Mouse (Mus musculus): ENCODE measurements around the gene Rps27rt. TPM values are rescaled to one million over a fixed set of nuclear protein-coding genes. Genes with fewer than 3 reads are reported as not detected.
"Not testable (repeated sequence)": the region's sequence is repeated elsewhere in the genome, so short reads cannot be mapped to it uniquely, and the experiment has no call there.

Rps27rt gene
- 10 to 100 TPM; 13.5 to 32.5 TPM for total RNA-seq (2021)
- long read RNA-seq, experiment 1, transcript Rps27rt-201 (1 exons, 374 nt) = major isoform, 27 of 27 reads
- long read RNA-seq, experiment 1, partial matches to known transcripts = 0 of 27 reads
- long read RNA-seq, experiment 1, other reads (novel, unspliced or antisense) = 0 of 27 reads
- long read RNA-seq, experiment 2, transcript Rps27rt-201 (1 exons, 374 nt) = major isoform, 40 of 40 reads
- long read RNA-seq, experiment 2, partial matches to known transcripts = 0 of 40 reads
- long read RNA-seq, experiment 2, other reads (novel, unspliced or antisense) = 0 of 40 reads

DNA sequence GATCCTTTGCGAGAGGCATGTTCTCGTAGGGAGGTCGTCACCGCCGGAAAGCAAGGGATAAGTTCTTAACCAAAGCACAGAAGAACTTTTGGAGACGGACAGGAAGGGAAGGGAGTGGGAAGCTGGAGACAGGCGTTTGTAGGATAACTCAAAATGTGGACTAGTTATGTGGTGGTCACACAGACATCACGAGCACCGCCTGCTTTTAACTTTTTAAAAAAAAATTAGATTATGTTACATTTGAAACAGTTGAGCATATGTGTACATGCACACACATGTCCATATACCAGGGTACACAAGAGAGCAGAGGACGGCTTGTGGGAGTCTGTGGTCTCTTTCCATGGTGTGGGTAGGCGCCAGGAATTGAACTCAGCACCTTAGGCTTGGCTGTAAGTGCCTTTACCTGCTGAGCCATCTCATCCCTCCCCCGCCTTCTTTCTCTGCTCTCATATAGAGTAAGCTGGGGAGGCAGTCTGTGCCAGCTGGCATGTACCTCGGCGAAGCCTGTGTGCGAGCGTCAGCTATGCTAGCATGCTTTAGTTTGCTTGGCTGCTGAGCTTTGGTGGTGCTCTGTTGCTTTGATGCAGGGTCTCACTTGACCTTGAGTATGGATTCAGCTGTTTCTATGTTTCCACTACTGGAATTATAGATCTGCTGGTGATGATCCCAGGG is at the start of gene Rps27rt:
Gene Rps27rt (minus strand): TSS at position 51 of the 672 bp plus-strand sequence.
- intact Hi-C loops (cut with DNase I) = no loop called here
- DNase-seq = no peak

DNA sequence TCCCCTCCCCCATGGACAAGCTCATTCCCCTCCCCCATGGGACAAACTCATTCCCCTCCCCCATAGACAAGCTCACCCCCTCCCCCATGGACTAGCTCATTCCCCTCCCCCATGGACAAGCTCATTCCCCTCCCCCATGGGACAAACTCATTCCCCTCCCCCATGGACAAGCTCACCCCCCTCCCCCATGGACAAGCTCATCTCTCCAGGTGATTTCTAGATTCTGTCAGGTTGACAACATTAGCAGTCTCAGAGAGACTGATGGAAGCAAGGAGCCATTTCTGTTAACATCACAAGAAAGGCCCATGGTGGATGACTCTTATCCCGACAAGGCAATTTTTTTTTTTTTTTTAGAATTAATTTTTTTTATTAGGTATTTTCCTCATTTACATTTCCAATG is 48.5 kb upstream of the Rps27rt start:
- intact Hi-C loops (cut with DNase I) = not testable (repeated sequence)

DNA sequence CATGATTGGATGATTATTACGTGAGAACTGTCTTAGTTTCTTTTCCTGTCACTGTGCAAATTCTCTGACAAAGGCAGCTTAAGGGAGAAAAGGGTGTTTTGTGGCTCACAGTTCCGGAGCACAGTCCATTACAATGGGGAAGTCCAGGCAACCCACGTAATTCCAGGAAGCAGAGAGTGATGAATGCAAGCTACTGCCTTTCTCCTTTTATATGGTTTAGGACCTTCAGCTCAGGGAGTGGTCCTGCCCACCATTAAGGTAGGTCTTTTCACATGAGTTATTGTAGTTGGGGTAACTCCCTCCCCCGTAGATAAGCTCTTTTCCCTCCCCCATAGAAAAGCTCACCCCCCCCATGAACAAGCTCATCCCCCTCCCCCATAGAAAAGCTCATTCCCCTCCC is 48.0 kb upstream of the Rps27rt start:
- no peak for DNase-seq

More for the DNA sequence above, 48.5 kb upstream of the Rps27rt start:
- DNase-seq = not testable (repeated sequence)

DNA sequence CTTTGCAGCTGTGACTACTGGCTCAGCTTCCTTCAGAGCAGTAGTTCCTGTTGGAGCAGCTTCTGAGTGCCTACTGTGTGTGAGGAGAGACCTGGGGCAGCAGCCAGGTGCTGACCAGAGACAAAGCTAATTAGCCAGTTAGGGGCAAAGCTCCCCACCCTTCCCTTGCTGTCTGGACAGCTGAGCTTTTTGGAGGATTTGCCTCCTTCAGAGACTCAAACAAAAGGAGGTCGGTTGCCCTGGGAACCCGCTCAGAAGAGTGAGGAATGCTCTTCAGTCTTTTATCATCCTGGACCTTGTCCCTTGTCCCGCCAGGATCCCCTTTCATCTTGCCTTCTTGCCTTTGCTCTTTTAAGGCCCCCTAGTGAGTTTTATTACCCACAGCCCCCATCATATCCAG is 46.8 kb upstream of the Rps27rt start:
- intact Hi-C loops (cut with DNase I) = no loop called here
- DNase-seq = no peak

More for the DNA sequence above, 48.0 kb upstream of the Rps27rt start:
- intact Hi-C loops (cut with DNase I) = no loop called here

DNA sequence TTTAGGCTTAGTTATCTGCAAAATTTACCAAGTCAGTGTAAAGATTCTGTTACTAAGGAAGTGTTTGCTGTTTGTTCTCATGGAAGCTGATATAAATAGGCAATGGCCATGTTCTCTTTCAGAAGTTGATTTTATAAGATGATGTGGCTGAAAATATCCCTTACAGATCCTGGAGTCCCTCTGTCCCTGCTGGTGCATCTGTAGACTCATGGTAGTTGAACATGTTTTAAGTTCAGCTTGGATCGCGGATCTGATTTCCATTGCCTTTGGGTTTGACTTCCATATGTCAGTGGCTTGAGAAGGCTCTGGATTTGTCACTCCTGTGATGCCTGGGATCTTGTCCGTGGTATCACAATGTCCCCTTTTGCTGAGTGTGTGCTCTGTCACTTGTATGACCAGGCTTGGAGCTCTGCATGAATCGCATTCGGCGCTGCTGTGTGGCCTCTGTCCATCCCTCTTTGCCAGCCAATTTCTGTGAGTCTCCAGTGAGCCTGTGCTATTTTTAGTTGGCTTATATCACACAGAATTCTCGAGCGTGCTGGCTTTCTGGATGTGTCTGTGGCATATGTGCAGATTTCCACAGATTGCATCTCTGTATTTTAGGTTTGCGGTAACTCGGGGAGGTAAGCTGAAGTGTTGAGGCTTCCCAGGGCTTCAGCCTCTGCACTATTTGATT is 41.3 kb upstream of the Rps27rt start:
- peak; percentile 20 to 43 for DNase-seq
- intact Hi-C loops (cut with DNase I) = no loop called here

DNA sequence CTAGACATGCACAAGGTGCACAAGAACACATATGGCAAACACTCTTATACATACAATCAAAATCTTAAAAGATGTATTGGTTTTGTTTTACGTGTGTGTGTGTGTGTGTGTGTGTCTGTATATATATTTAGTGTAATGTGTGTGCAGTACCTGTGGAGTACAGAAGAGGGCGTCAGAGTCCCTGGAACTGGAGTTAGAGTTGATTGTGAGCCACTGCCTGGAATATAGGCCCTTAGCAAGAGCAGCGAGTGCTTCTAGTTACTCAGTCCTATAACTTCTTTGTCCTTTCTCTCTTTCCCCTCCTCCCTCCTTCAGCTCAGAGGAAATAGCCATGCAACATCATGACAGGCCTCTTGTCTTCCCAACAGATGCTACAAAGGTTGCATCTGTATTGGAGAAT is 40.6 kb upstream of the Rps27rt start:
- DNase-seq = no peak
- intact Hi-C loops (cut with DNase I) = no loop called here

DNA sequence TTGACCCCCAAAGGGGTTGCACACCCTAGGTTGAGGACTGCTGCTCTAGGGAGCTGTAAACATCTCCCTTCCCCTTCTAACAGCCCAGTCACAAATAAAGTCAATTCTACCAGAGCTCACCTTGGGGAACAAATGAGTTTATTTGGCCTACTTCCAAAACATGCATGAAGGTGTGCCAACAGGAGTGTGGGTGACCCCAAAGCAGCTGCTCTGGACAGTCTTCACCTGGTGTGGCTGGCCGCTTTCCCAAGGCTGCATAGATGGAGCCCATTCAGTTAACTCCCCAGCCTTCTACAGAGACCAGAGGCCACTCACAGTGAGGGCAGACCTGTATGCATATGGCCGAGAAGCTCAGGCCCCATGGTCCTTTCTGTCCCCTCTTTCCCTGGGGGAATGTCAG is 38.9 kb upstream of the Rps27rt start:
- intact Hi-C loops (cut with DNase I) = no loop called here

DNA sequence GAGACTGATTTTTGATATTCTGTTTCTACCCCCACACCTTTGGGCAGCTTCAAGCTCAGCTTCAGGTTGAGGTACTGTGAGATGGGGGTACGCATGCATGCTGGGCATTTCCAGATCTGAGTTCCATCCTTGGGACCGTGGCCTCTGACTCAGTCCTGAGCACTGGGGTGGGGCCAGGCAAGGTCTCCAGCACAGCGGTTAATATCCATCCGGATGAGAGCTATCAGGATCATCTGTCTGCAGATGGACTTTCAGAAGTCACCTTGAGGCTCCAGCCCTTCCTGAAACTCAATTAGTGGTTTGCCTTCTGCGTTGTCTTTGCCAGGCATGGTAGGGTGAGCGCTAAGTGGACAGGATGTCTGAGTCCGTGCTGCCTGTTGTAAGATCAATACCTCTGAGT is 37.6 kb upstream of the Rps27rt start:
- intact Hi-C loops (cut with DNase I) = no loop called here
- DNase-seq = no peak

More for the DNA sequence above, 38.9 kb upstream of the Rps27rt start:
- DNase-seq = no peak

DNA sequence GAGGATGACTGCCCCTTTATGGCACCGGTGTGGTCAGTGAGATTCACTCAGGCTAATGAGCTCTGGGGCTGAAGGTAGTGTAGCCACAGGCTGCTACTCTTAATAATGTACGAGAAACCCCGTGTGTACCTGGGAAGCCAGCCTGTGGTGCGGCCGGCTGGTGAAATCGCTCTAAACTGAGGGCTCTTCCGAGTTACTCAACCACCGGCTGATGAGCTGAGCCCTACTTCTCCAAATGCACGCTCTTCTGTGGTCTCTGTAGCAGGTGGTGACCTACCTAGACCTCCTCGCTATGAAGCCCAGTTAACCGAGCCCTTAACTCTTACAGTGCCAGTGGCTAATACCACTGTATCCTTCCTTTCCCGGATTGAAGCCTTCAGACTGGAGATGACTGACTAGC is 29.8 kb upstream of the Rps27rt start:
- intact Hi-C loops (cut with DNase I) = no loop called here
- no peak for DNase-seq

DNA sequence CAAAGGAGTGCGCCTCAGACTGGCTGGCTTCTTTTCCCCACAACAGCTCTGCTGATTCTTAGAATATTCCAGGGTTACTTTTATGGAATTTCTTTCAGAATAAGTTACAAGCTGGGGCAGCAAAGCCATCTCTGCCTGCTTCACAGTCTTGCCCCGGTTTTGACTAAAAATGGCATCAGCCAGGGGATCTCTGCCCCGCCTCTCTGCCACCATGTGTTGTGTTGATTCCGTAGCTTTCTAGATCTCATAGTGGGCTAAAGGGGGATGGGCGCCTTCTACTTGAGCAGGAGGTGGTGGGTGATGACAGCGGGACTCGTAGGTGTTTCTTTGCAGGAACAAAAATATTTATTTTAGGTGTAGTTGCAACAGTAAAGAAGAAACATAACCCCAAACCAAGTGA is 25.7 kb upstream of the Rps27rt start:
- intact Hi-C loops (cut with DNase I) = no loop called here
- DNase-seq = no peak

DNA sequence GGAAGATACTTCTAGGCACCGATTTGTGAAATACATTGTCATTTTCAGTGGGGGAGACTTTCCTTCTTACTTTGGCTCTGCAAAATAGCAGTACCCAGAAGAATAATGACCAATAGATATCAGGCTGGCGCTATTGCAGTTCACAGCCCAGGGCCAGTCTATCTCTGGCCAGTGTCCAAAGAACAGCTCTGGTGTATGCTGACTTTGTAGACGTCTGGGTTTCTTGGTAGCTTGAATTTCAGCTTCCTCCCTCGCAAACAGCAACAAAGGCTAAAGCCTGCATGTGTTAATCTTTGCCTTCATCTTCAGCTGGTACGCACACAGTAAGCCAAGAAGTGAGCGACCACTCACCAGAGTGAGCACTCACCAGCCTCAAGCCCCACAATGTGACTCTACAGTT is 25.2 kb upstream of the Rps27rt start:
- no peak for DNase-seq
- intact Hi-C loops (cut with DNase I) = no loop called here

DNA sequence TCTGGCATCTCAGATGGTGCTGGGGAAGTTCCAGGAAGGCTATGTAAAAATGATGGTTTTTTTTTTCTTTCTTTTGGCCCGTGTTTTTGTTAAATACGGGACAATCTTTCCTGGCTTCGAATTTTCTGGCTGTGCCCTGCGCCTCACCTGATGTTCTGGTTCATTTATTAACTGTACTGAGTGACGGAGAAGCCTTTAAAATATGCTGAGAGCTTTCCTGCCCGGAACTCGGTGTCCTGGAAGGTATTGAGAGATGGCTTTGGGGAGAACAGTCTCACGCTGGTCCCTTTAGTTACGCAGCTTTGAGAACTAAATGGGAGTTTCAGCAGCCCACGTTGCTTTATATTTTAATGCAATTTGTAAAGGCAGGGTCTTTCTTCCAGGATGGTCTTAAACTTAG is 22.9 kb upstream of the Rps27rt start:
- DNase-seq = no peak
- intact Hi-C loops (cut with DNase I) = no loop called here

DNA sequence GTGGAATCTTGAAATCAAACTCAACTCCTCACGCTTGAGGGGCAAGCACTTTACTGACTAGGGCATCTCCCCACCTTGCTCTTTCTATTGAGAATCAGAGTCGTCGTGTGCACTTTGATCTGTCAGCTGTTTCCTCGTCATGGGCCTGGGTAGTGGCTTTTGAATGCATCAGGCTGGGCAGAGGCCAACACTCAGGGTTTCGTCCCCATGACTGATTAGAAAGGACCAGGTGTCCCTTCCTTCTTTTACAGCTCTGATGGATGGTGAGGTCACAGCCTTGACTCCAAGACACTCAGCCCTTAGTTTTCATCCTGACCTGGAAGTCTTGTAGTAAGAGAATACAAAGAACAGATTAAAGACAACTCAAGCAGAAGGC is 17.2 kb upstream of the Rps27rt start:
- intact Hi-C loops (cut with DNase I) = no loop called here
- no peak for DNase-seq

DNA sequence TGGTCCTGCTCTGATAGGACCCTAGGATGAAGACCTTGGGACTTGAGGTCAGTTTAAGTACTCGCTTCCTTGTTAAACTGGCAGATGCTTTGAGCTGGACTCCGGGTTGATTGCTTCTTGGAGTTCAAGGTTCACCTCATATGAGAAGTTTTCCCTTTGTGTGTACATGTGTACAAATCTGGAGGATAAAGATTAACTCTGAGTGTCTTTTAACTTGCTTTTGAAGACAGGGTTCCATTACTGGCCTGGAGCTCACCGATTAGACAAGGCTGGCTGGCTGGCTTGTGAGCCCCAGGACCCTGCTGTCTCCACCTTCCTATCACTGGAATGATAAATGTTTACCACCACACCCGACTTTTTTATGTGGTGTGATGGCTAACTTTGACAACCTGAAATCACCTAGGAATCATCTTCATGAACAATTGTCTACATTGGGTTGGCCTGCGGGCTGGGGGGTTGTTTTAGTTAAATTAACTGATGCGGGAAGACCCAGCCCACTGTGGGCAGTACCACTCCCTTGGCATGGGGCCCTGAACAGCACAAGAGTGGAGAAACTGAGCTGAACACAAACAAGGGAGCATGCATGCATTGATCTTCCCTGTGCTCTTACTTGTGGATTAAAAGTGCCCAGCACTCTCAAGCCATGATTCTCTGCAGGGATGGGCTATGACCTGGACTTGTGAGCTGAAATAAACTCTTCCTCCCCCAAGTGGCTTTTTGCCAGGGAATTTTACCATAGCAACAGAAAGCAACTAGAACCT is 16.7 kb upstream of the Rps27rt start:
- intact Hi-C loops (cut with DNase I) = no loop called here
- no peak for DNase-seq

DNA sequence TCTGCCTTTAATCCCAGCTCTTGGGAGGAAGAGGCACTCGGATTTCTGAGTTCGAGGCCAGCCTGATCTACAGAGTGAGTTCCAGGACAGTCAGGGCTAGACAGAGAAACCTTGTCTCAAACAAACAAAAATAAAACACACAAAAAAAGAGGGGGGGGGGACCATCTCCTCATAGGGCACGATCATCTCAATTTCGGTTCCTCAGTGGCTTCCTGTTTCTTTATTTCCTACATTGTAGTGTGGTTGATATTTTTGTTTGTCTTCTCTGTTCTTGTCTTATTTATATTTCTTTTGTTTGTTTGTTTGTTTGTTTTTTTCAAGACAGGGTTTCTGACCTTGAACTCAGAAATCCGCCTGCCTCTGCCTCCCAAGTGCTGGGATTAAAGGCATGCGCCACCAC is 13.9 kb upstream of the Rps27rt start:
- no peak for DNase-seq
- intact Hi-C loops (cut with DNase I) = no loop called here

DNA sequence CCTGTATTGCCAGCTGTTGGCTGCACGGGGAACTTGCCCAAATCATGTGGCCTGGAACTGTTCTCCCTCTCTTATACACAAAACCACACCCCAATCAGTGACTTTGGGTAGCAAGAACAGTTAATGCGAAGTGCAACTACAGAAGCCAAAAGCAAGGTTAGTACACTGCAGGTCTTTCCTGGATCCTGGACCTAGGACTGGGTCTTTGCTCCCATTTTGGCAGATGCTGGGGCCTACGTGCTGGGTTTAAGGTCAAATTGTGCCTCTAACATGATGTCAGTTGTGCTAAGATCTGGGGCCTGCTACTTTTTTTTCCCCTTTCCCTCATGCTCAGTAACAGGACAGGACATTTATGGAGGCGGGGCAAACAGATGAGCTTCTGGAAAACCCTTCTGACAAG is 13.2 kb upstream of the Rps27rt start:
- intact Hi-C loops (cut with DNase I) = no loop called here
- no peak for DNase-seq

DNA sequence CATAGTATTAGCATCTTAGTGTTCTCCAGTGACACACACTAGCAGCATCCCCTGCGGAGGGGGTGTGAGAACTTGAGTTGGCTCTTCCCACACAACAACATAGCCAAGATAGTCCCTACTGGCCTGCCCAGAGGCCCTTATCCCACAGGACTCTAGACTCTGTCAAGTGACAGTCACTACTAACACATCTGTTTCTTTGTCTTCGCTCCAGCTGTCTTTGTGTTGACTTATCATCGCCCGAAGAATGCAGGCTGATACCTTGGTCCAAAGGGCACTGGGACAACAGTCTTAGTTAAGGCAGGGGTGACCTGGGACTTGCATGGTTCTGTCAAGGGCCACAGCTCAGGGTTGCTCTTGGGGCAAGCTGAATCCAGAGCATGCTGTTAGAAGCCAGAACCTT is 12.7 kb upstream of the Rps27rt start:
- DNase-seq = no peak
- intact Hi-C loops (cut with DNase I) = no loop called here

DNA sequence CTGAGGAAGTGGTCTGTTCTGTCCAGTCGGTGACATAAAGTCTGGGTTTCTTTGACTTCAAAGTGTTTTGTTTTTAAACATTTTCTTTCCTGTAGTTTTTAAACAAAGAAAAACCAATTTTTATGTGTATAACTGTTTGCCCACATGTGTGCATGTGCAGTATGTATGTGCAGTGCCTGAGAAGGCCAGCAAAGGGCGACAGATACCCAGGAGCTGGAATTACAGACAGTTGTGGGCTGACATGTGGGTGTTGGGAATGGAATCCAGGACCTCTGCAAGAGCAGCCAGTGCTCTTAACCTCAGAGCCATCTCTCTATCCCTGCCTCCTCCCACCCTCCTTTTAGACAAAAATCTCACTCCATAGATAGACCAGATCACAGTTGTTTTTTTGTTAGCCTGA is 10.0 kb upstream of the Rps27rt start:
- DNase-seq = no peak
- intact Hi-C loops (cut with DNase I) = no loop called here

DNA sequence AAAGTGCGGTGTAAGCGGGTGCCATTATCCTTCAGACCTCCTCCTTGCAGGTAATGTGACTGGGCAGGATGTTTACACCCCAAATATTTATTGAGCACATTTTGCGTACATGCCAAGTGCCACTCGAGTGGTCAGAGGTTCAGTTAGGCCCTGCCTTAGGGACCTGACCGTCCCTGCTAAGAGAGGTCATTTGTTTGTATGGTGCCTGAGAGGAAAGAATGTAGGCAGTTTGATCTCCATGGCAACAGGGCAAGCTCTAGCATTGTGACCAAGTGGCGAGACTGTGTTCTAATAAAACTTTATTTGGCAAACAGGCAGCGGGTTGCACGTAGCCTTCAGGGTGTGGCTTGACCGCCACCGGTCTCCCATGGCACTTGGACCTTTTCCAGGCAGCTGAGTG is 7.9 kb upstream of the Rps27rt start:
- intact Hi-C loops (cut with DNase I) = no loop called here
- DNase-seq = no peak

DNA sequence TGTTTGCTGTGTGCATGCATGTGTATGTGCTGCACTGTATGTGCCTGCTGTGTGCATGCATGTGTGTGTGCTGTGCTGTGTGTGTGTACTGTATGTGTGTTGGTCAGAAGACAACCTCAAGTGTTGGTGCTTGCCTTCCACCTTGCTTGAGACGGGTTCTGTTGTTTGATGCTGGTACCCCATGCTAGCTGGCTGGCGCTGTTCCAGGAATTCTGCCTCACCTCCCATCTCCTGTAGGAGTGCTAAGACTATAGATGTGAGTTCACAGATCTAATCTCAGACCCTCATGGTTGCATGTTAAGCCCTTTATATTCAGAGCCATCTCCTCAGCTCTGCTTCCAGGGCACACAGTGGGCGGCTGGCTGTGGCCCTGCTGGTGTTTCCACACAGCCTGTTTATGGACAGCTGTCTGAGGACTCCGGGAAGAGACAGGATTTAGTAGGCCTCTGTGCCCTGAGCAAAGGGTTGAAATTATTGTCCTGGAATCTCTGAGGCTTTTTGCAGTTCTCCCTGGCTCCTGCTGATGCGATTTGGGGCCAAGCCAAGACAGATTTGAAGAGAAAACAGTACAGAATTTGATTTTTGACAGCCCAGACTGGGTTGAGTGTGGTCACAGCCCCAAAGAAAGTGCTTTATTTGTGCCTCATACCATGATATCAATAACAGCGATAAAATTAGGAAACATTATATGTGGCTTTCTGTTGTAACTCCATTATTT is 6.2 kb upstream of the Rps27rt start:
- intact Hi-C loops (cut with DNase I) = no loop called here
- DNase-seq = peak in 1 of 2 experiments; percentile 23
